ENCODE assay signal across 17 mouse cellular contexts in the genomic region with DNA sequence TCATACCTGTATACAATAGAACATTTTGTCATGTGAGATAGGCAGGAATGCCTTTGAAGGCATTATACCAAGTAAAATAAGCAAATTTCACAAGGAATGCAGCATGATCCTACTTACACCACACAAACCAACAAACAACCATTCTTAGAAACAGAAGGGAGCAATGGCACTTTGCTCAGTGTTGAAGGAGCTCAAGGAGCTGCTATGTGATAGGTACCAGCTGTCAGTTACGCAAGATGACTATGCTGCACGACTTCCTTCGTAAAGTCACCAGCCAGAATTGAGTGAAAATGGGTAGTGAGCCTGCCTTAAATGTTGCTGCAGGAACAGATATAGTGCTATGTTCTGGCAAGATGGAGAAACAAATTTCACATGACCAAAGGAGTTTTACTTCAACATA.
"Had no signal": no experiment of that assay in that cellular context is flagged by ENCODE, and none has a peak within 500 bp of the region (broad histone marks: within the 10 kb centered on the region; RNA-seq: fewer than 3 reads in every experiment).

No protein-coding gene starts in this region.

- H3K9ac ChIP-seq: liver, embryonic 13.5 days; midbrain, embryonic 13.5 days; neural tube, embryonic 13.5 days had no signal

- DNase-seq: kidney, adult 2 months; kidney, postnatal 25 days; layer of hippocampus, postnatal 36 days; liver, embryonic 13.5 days; retina, postnatal 1 day; thymus, adult 2 months; thymus, postnatal 14 days; thymus, postnatal 4 days had no signal

- H3K4me2 ChIP-seq: liver, embryonic 13.5 days; midbrain, embryonic 13.5 days; neural tube, embryonic 13.5 days had no signal

- H3K36me3 ChIP-seq: liver, embryonic 13.5 days; midbrain, embryonic 13.5 days; neural tube, embryonic 13.5 days had no signal

- H3K4me1 ChIP-seq: liver, embryonic 13.5 days; midbrain, embryonic 13.5 days; neural tube, embryonic 13.5 days had no signal

- H3K9me3 ChIP-seq: liver, embryonic 13.5 days; midbrain, embryonic 13.5 days; neural tube, embryonic 13.5 days had no signal

- ATAC-seq: intestine, postnatal 0 days; midbrain, embryonic 13.5 days; midbrain, embryonic 16.5 days had no signal

- H3K4me3 ChIP-seq: layer of hippocampus, adult 2 months; left cerebral cortex, adult 2 months; liver, embryonic 13.5 days; midbrain, embryonic 13.5 days; myocyte; neural tube, embryonic 13.5 days had no signal

- H3K27me3 ChIP-seq: liver, embryonic 13.5 days; midbrain, embryonic 13.5 days; neural tube, embryonic 13.5 days had no signal

- H3K27ac ChIP-seq: kidney, postnatal 0 days; layer of hippocampus, adult 2 months; left cerebral cortex, adult 2 months; liver, embryonic 13.5 days; midbrain, embryonic 13.5 days; neural tube, embryonic 13.5 days; stomach, postnatal 0 days had no signal
